Mouse (Mus musculus) midbrain, embryonic 13.5 days (tissue): ENCODE measurements at regions not wholly inside any gene's neighbourhood (a gene's known extent, or its start where the extent isn't known, plus 50 kb on each side); places are given as distances from the start of the nearest gene placed in this dataset.

Experiments
- ATAC-seq: fragments of 200-750 bp; cut with Nextera tagmentation; 2 replicates; pipeline ENCODE4 v1.8.0; 2017; ENCODE audit warnings: mild to moderate bottlenecking, moderate TSS enrichment, moderate library complexity
- H3K27ac ChIP-seq: fragments of 300-500 bp; sonication (generic); 2 replicates; pipeline ENCODE4 v1.5.1; 2015; ENCODE audit warnings: inconsistent platforms, mild to moderate bottlenecking, moderate library complexity
- H3K27me3 ChIP-seq: fragments of 300-500 bp; sonication (generic); 2 replicates; pipeline ENCODE4 v1.6.1; 2015; ENCODE audit warnings: mild to moderate bottlenecking, inconsistent platforms
- H3K36me3 ChIP-seq: fragments of 300-500 bp; sonication (generic); 2 replicates; pipeline ENCODE4 v1.6.1; 2015; ENCODE audit warnings: mild to moderate bottlenecking, inconsistent platforms
- H3K4me1 ChIP-seq: fragments of 300-500 bp; sonication (generic); replicated peaks from 2 replicates; pipeline ENCODE4 v1.6.1; 2015; ENCODE audit warnings: inconsistent platforms
- H3K4me2 ChIP-seq: fragments of 300-500 bp; sonication (generic); replicated peaks from 2 replicates; pipeline ENCODE4 v1.6.1; 2015; ENCODE audit warnings: moderate library complexity, mild to moderate bottlenecking, inconsistent platforms
- H3K4me3 ChIP-seq: fragments of 300-500 bp; sonication (generic); replicated peaks from 2 replicates; pipeline ENCODE4 v1.5.1; 2015; ENCODE audit warnings: mild to moderate bottlenecking, inconsistent platforms
- H3K9ac ChIP-seq: fragments of 300-500 bp; sonication (generic); replicated peaks from 2 replicates; pipeline ENCODE4 v1.6.1; 2015; ENCODE audit warnings: mild to moderate bottlenecking, inconsistent platforms
- H3K9me3 ChIP-seq: fragments of 300-500 bp; sonication (generic); 2 replicates; pipeline ENCODE4 v1.6.1; 2016; ENCODE audit warnings: mild to moderate bottlenecking, inconsistent platforms
- WGBS: fragments of 180-500 bp; shearing (Covaris S2); methylation state at CpG from one replicate; pipeline ENCODE4 v1.1.7; 2015; 5-methylcytosine and 5-hydroxymethylcytosine counted together

DNA sequence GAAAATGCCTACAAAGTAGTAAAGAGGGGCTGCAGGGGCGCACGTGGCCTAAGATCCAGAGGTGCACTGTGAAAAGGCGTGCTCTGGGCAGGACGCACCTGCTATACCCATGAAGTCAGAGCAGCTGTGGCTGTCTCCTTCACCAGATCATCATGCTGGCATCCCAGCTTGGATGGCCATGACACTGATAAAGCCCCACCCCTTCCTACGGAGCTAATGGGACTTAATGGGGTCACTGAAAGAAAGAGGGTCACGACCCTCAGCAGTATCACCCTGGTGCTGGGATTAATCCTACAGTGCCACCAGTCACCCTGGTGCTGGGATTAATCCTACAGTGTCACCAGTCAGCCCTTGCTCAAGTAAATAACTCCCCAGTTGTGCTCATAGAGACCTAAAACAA, 122.1 kb downstream of the Tmem17 start:
- Histone ChIP-seq H3K9me3 (no peaks in the 10 kb centered on the region), H3K4me2 (no peak overlapping the region)
- WGBS: 33% methylated on average over 6 of the region's 6 CpGs

DNA sequence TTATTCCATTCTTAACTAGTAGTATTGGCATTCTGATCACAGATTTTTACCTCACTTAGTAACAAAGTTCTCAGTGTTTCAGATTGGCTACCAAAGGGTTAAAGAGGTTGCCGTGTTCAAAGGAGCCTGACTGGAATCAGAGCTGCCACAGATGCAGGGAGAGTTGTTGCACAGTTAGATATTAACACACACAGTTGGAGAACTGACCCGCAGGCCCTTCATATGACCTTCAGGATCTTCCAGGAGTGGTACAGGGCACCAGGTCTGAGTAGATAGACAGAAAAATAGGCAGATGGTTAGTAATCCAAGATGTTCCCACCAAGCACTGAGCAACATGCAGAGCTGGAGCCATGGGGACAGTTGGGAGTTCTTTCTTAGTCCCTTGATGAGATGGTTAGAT, 123.1 kb downstream of the Tmem17 start:
- Histone ChIP-seq H3K4me1 (peaks cover 7% of the 10 kb centered on the region; the same call in 1 of the 2 replicates), H3K9ac (no peak overlapping the region), H3K4me3 (no peak overlapping the region), H3K27me3 (no peaks in the 10 kb centered on the region), H3K4me2 (no peak overlapping the region), H3K36me3 (no peaks in the 10 kb centered on the region), H3K9me3 (no peaks in the 10 kb centered on the region), H3K27ac (no peak overlapping the region)
- no peak for ATAC-seq
- WGBS: 50% methylated on average over 2 of the region's 2 CpGs

More for the DNA sequence above, 122.1 kb downstream of the Tmem17 start:
- Histone ChIP-seq H3K27ac (no peak overlapping the region), H3K36me3 (no peaks in the 10 kb centered on the region), H3K9ac (no peak overlapping the region), H3K27me3 (no peaks in the 10 kb centered on the region), H3K4me3 (no peak overlapping the region), H3K4me1 (peaks cover 11% of the 10 kb centered on the region)
- ATAC-seq: no peak

DNA sequence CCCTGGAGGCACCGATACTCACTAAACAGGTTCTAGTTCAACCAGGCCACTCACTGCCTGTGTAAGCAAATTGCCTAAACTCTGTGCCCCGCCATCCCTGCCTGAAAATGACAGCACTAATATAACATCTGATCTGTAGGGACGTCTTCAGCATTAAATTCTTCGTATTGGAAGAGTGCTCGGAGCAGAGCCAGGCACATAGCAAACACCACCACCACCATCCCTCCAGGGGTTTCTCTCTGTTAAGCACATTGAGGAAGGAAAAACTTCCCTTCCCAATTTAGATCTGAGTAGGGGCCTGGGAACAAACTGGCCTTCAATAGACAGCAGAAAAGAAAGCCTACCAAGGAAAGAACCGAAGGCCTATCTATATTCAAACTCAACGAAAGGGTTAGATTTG, 124.4 kb downstream of the Tmem17 start:
- H3K4me2 ChIP-seq: no peak overlapping the region

DNA sequence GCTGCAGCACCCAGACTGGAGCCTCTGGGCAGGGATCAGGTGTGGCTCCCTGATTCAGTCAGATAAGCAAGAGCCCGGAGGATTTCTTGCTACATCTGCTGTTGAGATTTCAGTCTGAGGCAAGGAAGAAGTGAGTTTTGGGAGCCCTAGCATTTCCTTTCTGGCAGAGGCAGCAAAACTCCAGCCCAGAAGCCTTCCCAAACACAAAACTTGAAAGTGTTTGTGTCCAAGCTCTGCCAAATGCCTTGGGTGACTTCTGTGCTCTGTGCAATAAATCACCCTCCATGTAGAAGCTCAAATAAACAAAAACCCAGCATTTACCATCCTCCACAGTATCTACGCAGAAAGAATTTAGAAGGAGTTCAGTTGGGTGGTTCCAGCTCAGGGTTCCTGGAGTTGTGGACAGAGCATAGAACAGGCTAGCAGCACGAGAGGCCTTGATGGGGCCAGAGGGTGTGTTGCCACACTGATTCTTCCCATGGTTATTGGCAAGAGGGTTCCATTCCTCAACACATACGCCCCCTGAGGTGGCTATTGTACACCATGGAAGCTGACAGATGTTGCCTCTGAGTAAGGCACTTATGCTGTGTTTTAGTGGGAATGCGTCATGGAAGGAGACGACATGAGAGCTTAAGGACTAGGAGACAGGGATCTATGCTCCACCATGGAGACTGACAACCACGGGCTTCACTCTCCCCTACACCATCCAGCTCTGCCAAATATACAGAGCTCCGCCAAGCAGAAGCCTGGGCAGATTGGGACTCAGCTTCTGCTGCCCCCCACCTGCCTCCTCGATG, 125.1 kb downstream of the Tmem17 start:
- no peaks in the 10 kb centered on the region for H3K9me3 ChIP-seq
- H3K9ac ChIP-seq: no peak overlapping the region
- no peaks in the 10 kb centered on the region for H3K27me3 ChIP-seq
- H3K4me3 ChIP-seq: no peak overlapping the region
- no peak overlapping the region for H3K27ac ChIP-seq
- no peak for ATAC-seq
- no peak overlapping the region for H3K4me2 ChIP-seq
- H3K36me3 ChIP-seq: no peaks in the 10 kb centered on the region
- WGBS: 83% methylated on average over 9 of the region's 9 CpGs
- H3K4me1 ChIP-seq: peaks cover 4% of the 10 kb centered on the region; the same call in 1 of the 2 replicates

More for the DNA sequence above, 124.4 kb downstream of the Tmem17 start:
- no peak overlapping the region for H3K4me3 ChIP-seq
- H3K9me3 ChIP-seq: no peaks in the 10 kb centered on the region
- H3K27ac ChIP-seq: no peak overlapping the region
- peaks cover 7% of the 10 kb centered on the region; the same call in 1 of the 2 replicates for H3K4me1 ChIP-seq
- 74% methylated on average over 7 of the region's 7 CpGs for WGBS
- no peaks in the 10 kb centered on the region for H3K27me3 ChIP-seq
- ATAC-seq: no peak
- H3K9ac ChIP-seq: no peak overlapping the region
- H3K36me3 ChIP-seq: no peaks in the 10 kb centered on the region

DNA sequence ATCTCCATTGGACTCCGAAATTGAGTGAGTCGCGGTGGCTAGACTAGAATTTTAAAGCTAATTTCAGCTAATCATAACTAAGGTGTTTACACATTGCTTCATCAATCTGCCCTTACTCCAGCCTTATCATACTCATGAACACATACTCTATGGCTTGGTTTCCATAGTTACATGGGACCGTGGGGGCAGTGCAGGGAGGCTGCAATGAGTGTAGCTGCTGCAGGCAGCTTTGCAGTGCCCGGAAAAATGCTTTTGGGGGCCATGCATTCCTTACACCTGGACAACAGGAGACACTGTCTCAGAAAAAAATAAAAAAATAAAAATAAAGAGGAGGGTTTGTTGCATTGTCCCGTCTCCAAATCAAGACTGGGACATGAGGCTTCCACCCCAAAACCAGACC, 126.3 kb downstream of the Tmem17 start:
- H3K4me3 ChIP-seq: no peak overlapping the region
- H3K4me2 ChIP-seq: no peak overlapping the region
- no peak for ATAC-seq
- no peak overlapping the region for H3K27ac ChIP-seq
- H3K9me3 ChIP-seq: no peaks in the 10 kb centered on the region
- H3K9ac ChIP-seq: no peak overlapping the region
- H3K4me1 ChIP-seq: 0 out of 2 replicates have a peak, but pooled peaks cover 3% of the 10 kb centered on the region
- 77% methylated on average over 6 of the region's 6 CpGs for WGBS
- H3K36me3 ChIP-seq: no peaks in the 10 kb centered on the region
- no peaks in the 10 kb centered on the region for H3K27me3 ChIP-seq

DNA sequence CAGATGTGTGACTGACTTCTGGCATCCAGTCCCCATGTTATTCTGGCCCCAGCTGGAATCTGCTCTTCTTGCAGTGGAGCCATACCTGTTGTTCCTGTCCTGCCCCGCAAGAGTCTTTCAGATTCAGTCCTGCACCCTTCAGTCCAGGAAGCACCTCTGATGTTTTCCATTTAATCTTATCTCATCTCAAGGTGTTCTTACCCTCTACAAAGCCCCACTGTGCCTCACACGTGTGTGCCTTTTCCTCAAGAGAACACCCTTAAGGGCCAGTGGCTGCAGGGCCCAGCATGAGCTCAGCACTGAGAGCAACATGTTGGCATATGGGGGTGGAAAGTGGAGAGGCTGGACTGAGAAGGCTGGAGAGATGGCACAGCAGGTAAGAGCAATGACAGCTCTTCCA, 126.8 kb downstream of the Tmem17 start:
- WGBS: 72% methylated on average over 2 of the region's 2 CpGs
- ATAC-seq: no peak
- H3K36me3 ChIP-seq: no peaks in the 10 kb centered on the region
- H3K4me3 ChIP-seq: no peak overlapping the region
- 0 out of 2 replicates have a peak, but pooled peaks cover 3% of the 10 kb centered on the region for H3K4me1 ChIP-seq
- H3K9me3 ChIP-seq: no peaks in the 10 kb centered on the region
- no peak overlapping the region for H3K4me2 ChIP-seq
- no peaks in the 10 kb centered on the region for H3K27me3 ChIP-seq
- H3K9ac ChIP-seq: no peak overlapping the region
- H3K27ac ChIP-seq: no peak overlapping the region

DNA sequence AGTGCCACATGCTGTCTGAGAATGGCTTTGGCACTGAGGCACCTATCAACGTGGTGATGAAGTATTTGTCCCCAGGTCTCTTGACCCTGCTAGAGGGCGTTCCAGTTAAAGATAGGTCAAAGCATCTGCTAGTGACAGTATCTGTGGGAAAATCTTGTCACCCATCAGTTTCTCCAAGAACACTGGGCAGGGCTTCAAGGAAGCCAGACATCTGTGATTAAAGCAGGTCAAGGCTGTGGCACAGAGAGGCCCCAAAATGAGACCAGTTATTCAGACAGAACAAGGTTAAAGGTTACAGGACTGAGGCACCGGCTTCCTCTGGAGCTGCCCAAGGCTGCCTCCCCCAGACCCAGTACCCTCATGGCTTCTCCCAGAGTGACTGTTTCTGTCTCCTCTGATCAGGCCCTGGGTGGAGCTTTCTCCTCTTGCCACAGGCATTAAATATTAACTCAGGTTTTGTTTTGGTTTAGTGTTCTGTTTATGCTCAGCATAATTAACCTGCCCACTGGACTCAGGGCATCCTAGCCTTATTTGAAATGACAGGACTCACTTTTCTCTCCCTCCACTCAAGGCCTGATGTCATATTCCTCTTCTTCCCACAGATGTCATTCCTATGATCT, 128.6 kb downstream of the Tmem17 start:
- no peaks in the 10 kb centered on the region for H3K36me3 ChIP-seq
- H3K9me3 ChIP-seq: no peaks in the 10 kb centered on the region
- H3K4me1 ChIP-seq: no peaks in the 10 kb centered on the region
- no peak overlapping the region for H3K27ac ChIP-seq
- no peak overlapping the region for H3K4me2 ChIP-seq
- H3K4me3 ChIP-seq: no peak overlapping the region
- no peak for ATAC-seq
- WGBS: 69% methylated on average over 3 of the region's 3 CpGs
- no peaks in the 10 kb centered on the region for H3K27me3 ChIP-seq
- no peak overlapping the region for H3K9ac ChIP-seq

DNA sequence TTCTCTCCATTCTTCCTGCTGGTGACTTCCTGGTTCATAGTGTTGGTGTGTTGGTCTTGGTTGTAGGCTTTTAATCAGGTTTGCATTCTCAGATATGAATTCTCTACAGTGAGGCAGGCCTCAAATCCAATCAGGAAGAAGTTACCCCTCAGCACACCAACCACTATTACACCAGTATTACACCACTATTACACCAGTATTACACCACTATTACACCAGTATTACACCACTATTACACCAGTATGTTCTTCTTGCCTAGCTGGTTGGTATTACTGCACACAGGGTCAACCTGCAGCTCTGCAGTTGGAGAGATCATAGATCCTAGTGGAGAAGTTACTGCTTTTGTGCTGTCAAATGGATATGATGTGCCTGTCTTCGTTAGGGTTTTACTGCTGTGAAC, 129.6 kb downstream of the Tmem17 start:
- WGBS: 65% methylated on average over 1 of the region's 1 CpGs
- H3K9ac ChIP-seq: no peak overlapping the region

DNA sequence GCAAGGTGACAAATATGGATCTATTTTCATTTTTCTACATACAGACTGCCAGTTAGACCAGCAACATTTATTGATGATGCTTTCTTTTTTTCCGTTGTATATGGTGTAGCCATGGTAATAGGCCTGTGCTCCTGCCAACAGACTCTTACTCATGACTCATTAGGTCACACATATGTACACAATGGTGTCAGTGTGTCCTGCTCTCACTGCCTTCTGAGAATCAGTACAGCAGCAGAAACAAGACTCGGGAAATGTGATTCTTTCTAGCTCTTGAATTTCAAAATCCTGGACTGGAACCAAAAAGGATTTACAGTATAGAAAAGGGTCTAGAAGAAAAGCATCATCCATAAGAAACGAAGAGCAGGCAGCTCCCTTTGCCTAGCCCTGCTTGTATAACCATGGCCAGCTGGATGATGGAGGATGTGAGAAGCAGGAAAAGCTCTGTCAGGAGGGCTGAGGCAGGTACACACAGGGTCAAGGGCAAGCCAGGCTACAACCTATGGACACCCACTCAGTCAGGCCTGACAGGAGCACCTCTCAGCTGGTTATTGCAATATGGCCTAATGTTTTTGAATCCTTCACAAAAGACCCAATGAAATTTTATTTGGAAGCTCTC, 132.2 kb downstream of the Tmem17 start:
- Histone ChIP-seq H3K9ac (no peak overlapping the region), H3K9me3 (no peaks in the 10 kb centered on the region), H3K4me3 (no peak overlapping the region), H3K36me3 (no peaks in the 10 kb centered on the region), H3K27me3 (no peaks in the 10 kb centered on the region), H3K4me1 (0 out of 2 replicates have a peak, but pooled peaks cover 4% of the 10 kb centered on the region), H3K27ac (no peak overlapping the region), H3K4me2 (no peak overlapping the region)
- WGBS: 77% methylated on average over 3 of the region's 3 CpGs
- no peak for ATAC-seq

More for the DNA sequence above, 129.6 kb downstream of the Tmem17 start:
- no peaks in the 10 kb centered on the region for H3K36me3 ChIP-seq
- 0 out of 2 replicates have a peak, but pooled peaks cover 4% of the 10 kb centered on the region for H3K4me1 ChIP-seq
- H3K4me3 ChIP-seq: no peak overlapping the region
- no peak for ATAC-seq
- no peaks in the 10 kb centered on the region for H3K27me3 ChIP-seq
- no peak overlapping the region for H3K4me2 ChIP-seq
- no peak overlapping the region for H3K27ac ChIP-seq
- no peaks in the 10 kb centered on the region for H3K9me3 ChIP-seq

DNA sequence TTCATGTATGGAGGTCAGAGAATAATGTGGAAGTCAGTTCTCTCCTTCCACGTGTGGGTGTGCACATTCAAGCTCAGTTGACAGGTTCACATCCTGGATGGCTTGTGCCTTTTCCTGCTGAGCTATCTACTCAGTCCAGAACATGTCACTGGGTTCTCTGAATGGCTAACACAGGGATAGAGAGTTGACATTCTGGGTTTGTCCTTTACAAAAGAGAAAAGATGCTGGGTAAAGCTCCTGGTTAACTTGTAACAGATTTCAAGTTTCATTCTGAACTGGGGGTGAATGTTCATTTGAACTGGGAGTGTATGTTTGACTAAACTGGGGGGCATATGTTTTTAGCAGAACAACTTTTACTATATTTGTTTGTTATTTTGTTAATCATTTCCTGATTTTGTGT, 133.0 kb downstream of the Tmem17 start:
- H3K27ac ChIP-seq: no peak overlapping the region
- H3K9ac ChIP-seq: no peak overlapping the region
- 75% methylated on average over 1 of the region's 1 CpGs for WGBS
- H3K4me1 ChIP-seq: 0 out of 2 replicates have a peak, but pooled peaks cover 4% of the 10 kb centered on the region
- H3K27me3 ChIP-seq: no peaks in the 10 kb centered on the region
- H3K9me3 ChIP-seq: no peaks in the 10 kb centered on the region
- no peak overlapping the region for H3K4me2 ChIP-seq
- H3K4me3 ChIP-seq: no peak overlapping the region
- ATAC-seq: no peak
- H3K36me3 ChIP-seq: no peaks in the 10 kb centered on the region

DNA sequence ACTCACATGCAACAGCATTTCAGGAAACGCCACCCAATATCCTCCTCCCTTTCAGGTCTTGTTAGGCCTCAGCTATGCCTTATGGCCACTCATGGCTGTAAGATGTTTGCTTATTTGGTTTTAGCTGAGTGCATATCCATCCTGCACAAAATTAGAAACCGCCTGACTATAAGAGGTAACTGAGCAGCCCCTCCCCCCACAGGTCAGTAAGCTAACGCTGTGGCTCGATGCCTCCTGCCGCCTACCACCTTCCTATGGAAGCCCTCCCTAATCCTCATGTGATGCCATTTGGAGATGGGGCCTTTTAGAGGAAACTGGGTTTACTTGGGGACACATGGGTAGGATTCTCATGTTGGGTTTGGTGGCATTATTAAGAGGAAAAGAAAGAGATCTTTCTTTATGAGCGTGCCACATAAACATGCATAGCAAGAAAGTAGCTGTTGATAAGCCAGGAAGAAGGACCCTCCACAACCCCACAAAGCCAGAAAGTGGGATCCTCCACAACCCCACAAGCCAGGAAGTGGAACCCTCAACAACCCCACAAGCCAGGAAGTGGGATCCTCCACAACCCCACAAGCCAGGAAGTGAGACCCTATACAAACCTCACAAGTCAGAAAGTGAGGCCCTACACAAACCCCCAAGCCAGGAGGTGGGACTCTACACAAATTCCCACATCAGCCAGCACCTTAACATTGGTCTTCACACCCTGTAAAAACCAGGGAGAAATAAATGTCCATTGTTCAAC, 134.5 kb downstream of the Tmem17 start:
- no peak overlapping the region for H3K27ac ChIP-seq
- no peak overlapping the region for H3K4me2 ChIP-seq
- no peaks in the 10 kb centered on the region for H3K36me3 ChIP-seq
- H3K27me3 ChIP-seq: no peaks in the 10 kb centered on the region
- ATAC-seq: no peak
- no peak overlapping the region for H3K4me3 ChIP-seq
- WGBS: 64% methylated on average over 6 of the region's 6 CpGs
- no peaks in the 10 kb centered on the region for H3K9me3 ChIP-seq
- H3K4me1 ChIP-seq: 0 out of 2 replicates have a peak, but pooled peaks cover 4% of the 10 kb centered on the region
- H3K9ac ChIP-seq: no peak overlapping the region
